29 mouse cellular contexts compared by ENCODE assay signal in genomic region chr6:5218190-5218589, GRCm38 (mm10). TPM values are rescaled to one million over a fixed set of nuclear protein-coding genes. Genes with fewer than 3 reads are reported as not detected.
DNase-seq lines count a peak whose midpoint lies in the region; ATAC-seq lines count a peak whose summit lies in the region.
"Had no signal": no experiment of that assay in that cellular context is flagged by ENCODE, and none has a peak within 500 bp of the region (broad histone marks: within the 10 kb centered on the region; RNA-seq: fewer than 3 reads in every experiment).

No protein-coding gene starts in this region.

- H3K36me3 ChIP-seq in liver, embryonic 12.5 days = peaks cover 12% of the 10 kb centered on the region
- H3K36me3 ChIP-seq in liver, embryonic 16.5 days (ENCODE audit: control insufficient read depth, insufficient read depth) = no peaks in the 10 kb centered on the region
- peaks cover 6% of the 10 kb centered on the region for H3K36me3 ChIP-seq in heart, embryonic 10.5 days
- H3K36me3 ChIP-seq: embryonic facial prominence, embryonic 15.5 days; hindbrain, embryonic 12.5 days had no signal

- no peaks in the 10 kb centered on the region for H3K9me3 ChIP-seq in liver, embryonic 12.5 days (replicated peaks)
- no peaks in the 10 kb centered on the region for H3K9me3 ChIP-seq in liver, embryonic 16.5 days (replicated peaks; ENCODE audit: control insufficient read depth, low read length)
- H3K9me3 ChIP-seq in heart, embryonic 10.5 days = no peaks in the 10 kb centered on the region
- H3K9me3 ChIP-seq: embryonic facial prominence, embryonic 15.5 days; heart, embryonic 13.5 days had no signal

- H3K4me3 ChIP-seq in liver, embryonic 12.5 days = no peak overlapping the region
- no peak overlapping the region for H3K4me3 ChIP-seq in liver, embryonic 16.5 days (ENCODE audit: low read depth, low read length)
- no peak overlapping the region for H3K4me3 ChIP-seq in heart, embryonic 10.5 days
- H3K4me3 ChIP-seq: embryonic facial prominence, embryonic 15.5 days; erythroblast, embryonic 14.5 days; gastrocnemius, adult 2 months; heart, embryonic 13.5 days; hindbrain, embryonic 12.5 days had no signal

- peak; percentile 83 for ATAC-seq in erythroid progenitor cell, adult 5-6 weeks (replicated peaks; ENCODE audit: low FRiP score, poor library complexity, severe bottlenecking)
- ATAC-seq in liver, embryonic 12.5 days = peak; percentile 91
- peak; percentile 85 for ATAC-seq in liver, embryonic 16.5 days (ENCODE audit: low read depth)
- ATAC-seq: forebrain, embryonic 16.5 days; hindbrain, embryonic 16.5 days; inflammation-experienced regulatory T-cells, adult 6 months had no signal

- no peak overlapping the region for H3K4me2 ChIP-seq in liver, embryonic 12.5 days
- no peak overlapping the region for H3K4me2 ChIP-seq in liver, embryonic 16.5 days (ENCODE audit: low read depth, low read length)
- H3K4me2 ChIP-seq: embryonic facial prominence, embryonic 15.5 days; heart, embryonic 13.5 days; hindbrain, embryonic 12.5 days had no signal

- peak; percentile 47 for DNase-seq in c-Kit-negative CD71-positive TER-119-positive erythroid progenitor cells, embryonic 14.5 days (ENCODE audit: low read depth, low spot score)
- DNase-seq in thymus, postnatal 36 days = no peak
- no peak for DNase-seq in cerebellum, adult 11 months
- no peak for DNase-seq in heart, embryonic 10.5 days (ENCODE audit: low spot score)
- DNase-seq in right cerebral cortex, postnatal 10 days (ENCODE audit: low spot score in 2 of 2) = no peak
- DNase-seq: adrenal gland, adult 2 months; adrenal gland, postnatal 25 days; cerebellum, adult 18-20 months; cerebellum, postnatal 10 days; embryo, embryonic 11 days; gastrocnemius, adult 2 months; gastrocnemius, postnatal 25 days; heart, postnatal 4 days had no signal

- no peak overlapping the region for H3K27ac ChIP-seq in liver, embryonic 12.5 days
- H3K27ac ChIP-seq in liver, embryonic 16.5 days (ENCODE audit: low read length) = no peak overlapping the region
- H3K27ac ChIP-seq in heart, embryonic 10.5 days = no peak overlapping the region
- H3K27ac ChIP-seq: embryonic facial prominence, embryonic 15.5 days; gastrocnemius, adult 2 months; heart, embryonic 13.5 days; hindbrain, embryonic 12.5 days had no signal

- no peaks in the 10 kb centered on the region for H3K27me3 ChIP-seq in liver, embryonic 12.5 days (replicated peaks)
- no peaks in the 10 kb centered on the region for H3K27me3 ChIP-seq in liver, embryonic 16.5 days (ENCODE audit: control insufficient read depth, insufficient read depth, low read depth, low read length)
- H3K27me3 ChIP-seq in heart, embryonic 10.5 days (ENCODE audit: insufficient read depth, poor library complexity, severe bottlenecking) = no peaks in the 10 kb centered on the region
- H3K27me3 ChIP-seq: embryonic facial prominence, embryonic 15.5 days; heart, embryonic 13.5 days; hindbrain, embryonic 12.5 days had no signal

- WGBS in liver, embryonic 12.5 days (ENCODE audit: insufficient replicate concordance) = 74% methylated on average over 4 of the region's 4 CpGs
- WGBS in liver, embryonic 16.5 days (ENCODE audit: insufficient replicate concordance) = 73% methylated on average over 4 of the region's 4 CpGs
- WGBS in heart, embryonic 10.5 days = 83% methylated on average over 4 of the region's 4 CpGs

- peaks cover 8% of the 10 kb centered on the region for H3K4me1 ChIP-seq in liver, embryonic 12.5 days
- H3K4me1 ChIP-seq in liver, embryonic 16.5 days (ENCODE audit: control insufficient read depth, low read depth, low read length) = peaks cover 7% of the 10 kb centered on the region
- no peaks in the 10 kb centered on the region for H3K4me1 ChIP-seq in heart, embryonic 10.5 days
- H3K4me1 ChIP-seq: embryonic facial prominence, embryonic 15.5 days; heart, embryonic 13.5 days; hindbrain, embryonic 12.5 days had no signal

- no peak overlapping the region for H3K9ac ChIP-seq in liver, embryonic 12.5 days
- H3K9ac ChIP-seq in liver, embryonic 16.5 days (ENCODE audit: low read depth, low read length) = no peak overlapping the region
- H3K9ac ChIP-seq: embryonic facial prominence, embryonic 15.5 days; heart, embryonic 13.5 days; hindbrain, embryonic 12.5 days had no signal

RNA-seq across cellular contexts. Expression of gene Pon1, which starts 24.4 kb away (rescaled TPM):
- total RNA-seq in erythroid progenitor cell, adult 5-6 weeks (2015; ENCODE audit: low replicate concordance) = not detected in 2 replicates
- total RNA-seq in erythroid progenitor cell, adult 5-6 weeks (2017; ENCODE audit: low replicate concordance) = not detected in 2 replicates
- polyA plus RNA-seq in liver, embryonic 12.5 days (2016; fragmentation: Nextera tagmentation; extraction: Ambion mirVana) = 0.66 and 0.98 TPM in 2 replicates
- polyA plus RNA-seq in liver, embryonic 16.5 days (2015; fragmentation: Nextera tagmentation; extraction: Ambion mirVana) = 15.5 and 19.2 TPM in 2 replicates
- 0.21 TPM in 1 of 2 replicates, not detected in the other for polyA plus RNA-seq in heart, embryonic 10.5 days (2016; fragmentation: Nextera tagmentation; extraction: Ambion mirVana)
- total RNA-seq: common myeloid progenitor, adult 5-6 weeks; ES-E14; granulocyte monocyte progenitor cell, adult 5-6 weeks; heart, adult 8-10 months; heart, postnatal 4 days had no signal
- polyA plus RNA-seq: embryonic facial prominence, embryonic 11.5 days; erythroblast, embryonic 14.5 days; heart, embryonic 13.5 days; heart, postnatal 0 days; hindbrain, embryonic 12.5 days; inflammation-experienced regulatory T-cells, adult 6 months had no signal

RNA-seq across cellular contexts. Expression of gene Pon3, which starts 37.9 kb away (rescaled TPM):
- total RNA-seq in erythroid progenitor cell, adult 5-6 weeks (2015; ENCODE audit: low replicate concordance) = 16.3 and 28.8 TPM in 2 replicates
- total RNA-seq in erythroid progenitor cell, adult 5-6 weeks (2017; ENCODE audit: low replicate concordance) = 3.5 and 11.7 TPM in 2 replicates
- 15.4 and 16.0 TPM in 2 replicates for polyA plus RNA-seq in liver, embryonic 12.5 days (2016; fragmentation: Nextera tagmentation; extraction: Ambion mirVana)
- polyA plus RNA-seq in liver, embryonic 16.5 days (2015; fragmentation: Nextera tagmentation; extraction: Ambion mirVana) = 25.8 and 26.6 TPM in 2 replicates
- 24.6 and 31.8 TPM in 2 replicates for polyA plus RNA-seq in heart, embryonic 10.5 days (2016; fragmentation: Nextera tagmentation; extraction: Ambion mirVana)
